Comparison of ENCODE assay signal across 10 mouse cellular contexts in genomic region chr1:128560452-128561324, GRCm38 (mm10). TPM values are rescaled to one million over a fixed set of nuclear protein-coding genes. Genes with fewer than 3 reads are reported as not detected.
DNase-seq lines count a peak whose midpoint lies in the region; ATAC-seq lines count a peak whose summit lies in the region.
"Had no signal": no experiment of that assay in that cellular context is flagged by ENCODE, and none has a peak within 500 bp of the region (broad histone marks: within the 10 kb centered on the region; RNA-seq: fewer than 3 reads in every experiment).

No protein-coding gene starts in this region.

- no peak overlapping the region for H3K4me3 ChIP-seq in hindbrain, embryonic 10.5 days
- no peak overlapping the region for H3K4me3 ChIP-seq in hindbrain, embryonic 12.5 days
- H3K4me3 ChIP-seq in liver, embryonic 11.5 days (ENCODE audit: low read depth, low read length): no peak overlapping the region
- H3K4me3 ChIP-seq: limb, embryonic 12.5 days; neural tube, embryonic 13.5 days had no signal

- WGBS in hindbrain, embryonic 10.5 days: 76% methylated on average over 14 of the region's 14 CpGs
- WGBS in hindbrain, embryonic 12.5 days: 73% methylated on average over 14 of the region's 14 CpGs
- 39% methylated on average over 14 of the region's 14 CpGs for WGBS in liver, embryonic 11.5 days

- no peaks in the 10 kb centered on the region for H3K27me3 ChIP-seq in hindbrain, embryonic 10.5 days (ENCODE audit: insufficient read depth, poor library complexity, severe bottlenecking)
- H3K27me3 ChIP-seq in hindbrain, embryonic 12.5 days: no peaks in the 10 kb centered on the region
- H3K27me3 ChIP-seq in liver, embryonic 11.5 days (replicated peaks; ENCODE audit: control insufficient read depth, insufficient read depth, low read length): no peaks in the 10 kb centered on the region
- H3K27me3 ChIP-seq: limb, embryonic 12.5 days; neural tube, embryonic 13.5 days had no signal

- H3K4me2 ChIP-seq in hindbrain, embryonic 12.5 days (replicated peaks): no peak overlapping the region
- peak overlapping the region; percentile 8 for H3K4me2 ChIP-seq in liver, embryonic 11.5 days
- H3K4me2 ChIP-seq: limb, embryonic 12.5 days; neural tube, embryonic 13.5 days had no signal

- H3K9ac ChIP-seq in hindbrain, embryonic 12.5 days: no peak overlapping the region
- no peak overlapping the region for H3K9ac ChIP-seq in liver, embryonic 11.5 days (ENCODE audit: low read depth, low read length)
- H3K9ac ChIP-seq: limb, embryonic 12.5 days; neural tube, embryonic 13.5 days had no signal

- H3K9me3 ChIP-seq in hindbrain, embryonic 10.5 days: no peaks in the 10 kb centered on the region
- H3K9me3 ChIP-seq in hindbrain, embryonic 12.5 days (replicated peaks): no peaks in the 10 kb centered on the region
- H3K9me3 ChIP-seq in liver, embryonic 11.5 days (ENCODE audit: control insufficient read depth, low read length): no peaks in the 10 kb centered on the region
- H3K9me3 ChIP-seq: limb, embryonic 12.5 days; neural tube, embryonic 13.5 days had no signal

- no peaks in the 10 kb centered on the region for H3K36me3 ChIP-seq in hindbrain, embryonic 10.5 days
- H3K36me3 ChIP-seq in hindbrain, embryonic 12.5 days: no peaks in the 10 kb centered on the region
- H3K36me3 ChIP-seq in liver, embryonic 11.5 days (ENCODE audit: control insufficient read depth, insufficient read depth, low read length): no peaks in the 10 kb centered on the region
- H3K36me3 ChIP-seq: limb, embryonic 12.5 days; neural tube, embryonic 13.5 days had no signal

- peak overlapping the region; percentile 68 for H3K27ac ChIP-seq in hindbrain, embryonic 10.5 days
- no peak overlapping the region for H3K27ac ChIP-seq in hindbrain, embryonic 12.5 days
- H3K27ac ChIP-seq in liver, embryonic 11.5 days (ENCODE audit: low read depth, low read length): 0 out of 2 replicates have a peak overlapping the region, but pooled peaks have one; percentile 30
- H3K27ac ChIP-seq: limb, embryonic 12.5 days; neural tube, embryonic 13.5 days had no signal

- DNase-seq in hindbrain, embryonic 10.5 days (ENCODE audit: low spot score): no peak
- no peak for DNase-seq in liver, embryonic 11.5 days (ENCODE audit: low spot score)
- DNase-seq in spleen, postnatal 36 days (ENCODE audit: low spot score in 2 of 2): peak; percentile 61 to 77
- DNase-seq in MN1 (ENCODE audit: low spot score): no peak
- no peak for DNase-seq in cerebellum, adult 8-10 months

- peaks cover 13% of the 10 kb centered on the region for H3K4me1 ChIP-seq in hindbrain, embryonic 10.5 days (replicated peaks)
- H3K4me1 ChIP-seq in hindbrain, embryonic 12.5 days: no peaks in the 10 kb centered on the region
- no peaks in the 10 kb centered on the region for H3K4me1 ChIP-seq in liver, embryonic 11.5 days (replicated peaks; ENCODE audit: control insufficient read depth, insufficient read depth, low read length)
- H3K4me1 ChIP-seq: limb, embryonic 12.5 days; neural tube, embryonic 13.5 days had no signal

- ATAC-seq in hindbrain, embryonic 12.5 days (ENCODE audit: low FRiP score): no peak
- ATAC-seq in common myeloid progenitor, adult 5-6 weeks (replicated peaks; ENCODE audit: low read depth, poor library complexity, severe bottlenecking): peak; percentile 68
- ATAC-seq in liver, embryonic 11.5 days (replicated peaks; ENCODE audit: low FRiP score): peak; percentile 91
- ATAC-seq: inflammation-experienced regulatory T-cells, adult 6 months had no signal

RNA-seq across cellular contexts. Expression of gene Cxcr4, which starts 31.4 kb away (rescaled TPM):
- 18.5 and 19.0 TPM in 2 replicates for polyA plus RNA-seq in hindbrain, embryonic 10.5 days (2016; fragmentation: Nextera tagmentation; extraction: Ambion mirVana)
- 17.8 and 18.2 TPM in 2 replicates for polyA plus RNA-seq in hindbrain, embryonic 12.5 days (2016; fragmentation: Nextera tagmentation; extraction: Ambion mirVana)
- 77.8 and 110 TPM in 2 replicates for total RNA-seq in common myeloid progenitor, adult 5-6 weeks (2017)
- 0.97 and 1.3 TPM in 2 replicates for polyA plus RNA-seq in liver, embryonic 11.5 days (2014; fragmentation: Nextera tagmentation; extraction: Ambion mirVana)

Comparison
In these comparisons a context has a peak if more than half of its experiments do, and no peak if none do; other contexts are left out.
1. DNase-seq: peak in spleen, postnatal 36 days (2 of 2); none in hindbrain, embryonic 10.5 days (single experiment), liver, embryonic 11.5 days (single experiment), MN1 (single experiment) and cerebellum, adult 8-10 months (single experiment).